Mouse (Mus musculus): ENCODE measurements around the gene Ltb4r1.
A peak's percentile ranks its signal among the peaks of the same experiment; 100 is the strongest.

The Ltb4r1 gene

DNA sequence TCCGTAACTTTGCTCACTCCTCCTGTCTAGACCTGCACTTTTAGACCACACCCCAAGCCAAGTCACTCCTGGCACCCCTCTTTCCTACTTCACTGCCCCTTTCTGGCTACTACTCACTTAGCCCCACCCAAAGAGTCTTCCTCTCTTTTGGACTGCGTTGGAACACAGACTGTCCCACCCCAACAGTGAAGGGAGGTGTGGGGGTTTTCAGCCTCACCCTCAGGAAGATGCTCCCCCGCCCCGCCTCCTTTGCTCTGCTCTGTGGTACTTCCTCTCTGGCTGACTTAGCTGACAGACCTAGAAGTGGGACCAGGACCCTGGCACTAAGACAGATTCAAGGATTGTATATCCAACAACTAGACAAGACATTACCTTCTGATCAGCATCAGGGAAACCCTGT is at the start of gene Ltb4r1:
Ltb4r1 (plus strand) TSS at position 267 of the 400 bp plus-strand sequence.
- no peak for DNase-seq

DNA sequence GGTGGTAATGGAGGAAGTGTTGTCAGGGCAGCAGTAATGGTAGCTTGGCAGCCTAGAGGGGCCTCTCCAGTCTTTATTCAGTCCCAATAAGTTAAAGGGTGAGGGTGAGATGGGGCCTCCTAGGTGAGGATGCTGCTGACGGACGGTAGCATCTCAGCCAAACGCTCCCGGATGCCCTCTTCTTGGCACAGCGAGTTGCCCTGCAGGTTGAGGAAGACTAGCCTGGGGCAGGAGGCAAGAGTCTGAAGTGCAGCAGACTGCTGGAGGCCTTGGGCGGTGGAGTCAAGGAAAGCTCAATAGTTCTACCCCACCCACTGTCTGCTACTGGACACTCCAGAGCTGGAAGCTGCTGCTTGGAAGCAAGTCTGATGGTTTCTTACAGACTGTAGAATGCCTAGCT is 49.5 kb upstream of the Ltb4r1 start:
- DNase-seq: peak; percentile 58 to 65

DNA sequence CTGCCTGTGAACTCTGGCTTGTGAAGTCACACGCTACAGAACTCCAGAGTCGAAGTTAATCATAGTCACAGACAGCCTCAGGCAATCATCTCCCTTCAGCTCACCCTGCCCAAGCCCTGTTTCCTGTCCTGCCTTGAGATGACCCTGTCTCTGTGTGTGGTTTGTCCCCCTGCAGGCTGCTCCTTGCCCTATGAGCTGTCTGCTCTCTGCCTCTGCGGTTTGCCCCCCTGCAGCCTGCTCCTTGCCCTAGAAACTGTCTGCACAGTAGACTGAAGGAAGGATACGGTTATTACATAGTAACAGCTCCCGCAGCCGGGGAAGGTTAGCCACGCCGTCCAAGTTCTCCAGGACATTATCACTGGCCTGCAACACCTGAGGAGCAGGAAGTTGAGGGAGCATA is 48.9 kb upstream of the Ltb4r1 start:
- DNase-seq: peak; percentile 79 to 83

DNA sequence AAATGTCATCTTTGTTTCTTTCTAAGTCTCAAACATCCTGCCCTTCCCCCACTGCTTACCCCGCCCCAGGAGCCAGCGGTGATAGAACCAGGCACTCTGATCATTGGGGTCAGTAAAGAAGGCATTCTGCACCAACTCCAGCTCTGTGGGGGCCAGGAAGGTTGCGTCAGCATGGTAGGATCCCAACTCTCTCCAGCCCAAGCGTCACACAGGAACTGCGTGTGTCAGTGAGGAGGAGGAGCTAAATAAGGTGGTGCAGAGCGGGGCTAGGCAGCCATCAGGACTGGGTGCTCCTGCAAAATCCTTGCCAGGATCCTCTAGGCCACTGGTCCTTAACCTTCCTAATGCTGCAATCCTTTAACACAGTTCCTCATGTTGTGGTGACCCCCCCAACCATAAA is 46.0 kb upstream of the Ltb4r1 start:
- no peak for DNase-seq

DNA sequence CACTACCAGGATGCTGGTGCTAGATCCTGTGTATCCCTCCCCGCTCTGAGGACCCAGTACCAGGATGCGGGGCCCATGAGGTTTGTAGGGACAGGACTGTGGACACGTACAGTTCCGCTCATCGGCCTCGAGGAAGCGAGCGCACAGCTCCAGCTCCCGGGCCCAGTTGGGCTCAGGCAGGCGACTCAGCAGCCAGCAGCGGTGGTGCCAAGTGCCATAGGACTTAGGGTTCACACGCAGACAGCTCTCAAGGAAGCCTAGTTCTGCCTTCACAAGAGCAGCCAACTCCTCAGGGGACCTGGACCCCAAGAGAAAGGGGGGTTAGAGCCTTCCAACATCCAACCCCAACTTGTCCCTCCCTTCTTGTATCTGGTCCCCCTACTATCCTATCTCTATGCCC is 45.1 kb upstream of the Ltb4r1 start:
- no peak for DNase-seq

DNA sequence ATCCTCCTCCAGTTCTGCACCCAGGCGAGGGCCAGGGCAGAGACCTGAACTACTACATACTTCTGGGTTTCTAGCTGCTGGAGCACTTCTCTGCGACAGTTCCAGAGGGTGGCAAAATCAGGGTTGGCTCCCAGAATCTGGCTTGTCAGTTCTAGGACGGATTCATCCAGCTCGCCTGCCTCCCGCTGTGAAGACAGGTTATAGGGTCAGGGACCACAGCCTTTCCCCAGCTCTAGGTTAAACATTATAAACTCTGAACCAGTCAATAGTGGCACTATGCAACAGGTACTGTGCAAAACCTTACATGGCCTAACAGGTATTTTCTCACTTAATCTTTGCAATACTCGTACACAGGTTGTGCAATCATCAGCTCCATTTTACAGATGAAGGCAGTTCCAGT is 44.7 kb upstream of the Ltb4r1 start:
- peak; percentile 69 to 70 for DNase-seq

DNA sequence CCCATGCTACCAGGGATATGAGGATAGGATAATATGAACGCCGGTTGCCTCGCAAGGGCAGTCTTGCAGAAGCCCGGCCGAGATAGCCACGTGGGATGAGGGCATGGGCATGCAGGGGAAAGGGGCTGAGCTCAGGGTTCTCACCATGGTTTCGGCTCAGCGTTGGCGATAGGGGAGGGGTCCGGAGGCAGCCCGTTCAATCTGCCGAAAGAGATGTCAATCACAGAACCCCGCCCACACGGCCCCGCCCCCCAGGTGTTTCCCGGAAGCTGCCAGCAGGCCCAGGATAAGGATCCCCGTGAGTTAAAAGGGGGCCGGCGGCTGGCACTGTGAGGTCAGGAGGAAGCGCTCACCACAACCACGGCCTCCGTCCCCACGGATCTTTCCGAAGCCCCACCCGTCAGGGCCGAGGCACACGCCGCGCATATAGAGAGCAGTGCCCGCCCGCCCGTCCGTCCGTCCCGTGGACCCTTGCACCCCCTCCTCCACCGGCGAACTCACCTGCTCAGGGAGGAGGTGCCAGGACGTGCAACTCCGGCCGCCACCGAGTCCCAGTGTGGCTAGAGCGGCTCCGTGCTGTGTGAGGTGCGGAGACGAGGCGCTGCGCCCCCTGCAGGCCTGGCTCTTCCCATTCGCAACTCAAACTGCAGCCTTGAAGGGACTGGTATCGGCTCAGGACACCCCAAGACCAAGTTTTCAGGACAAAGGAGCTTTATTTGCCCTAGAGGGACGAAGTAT is 43.9 kb upstream of the Ltb4r1 start, which contains the start of gene Rabggta:
Rabggta (minus strand) TSS at position 564 of the 738 bp plus-strand sequence.
- DNase-seq: peak; percentile 95 to 96

DNA sequence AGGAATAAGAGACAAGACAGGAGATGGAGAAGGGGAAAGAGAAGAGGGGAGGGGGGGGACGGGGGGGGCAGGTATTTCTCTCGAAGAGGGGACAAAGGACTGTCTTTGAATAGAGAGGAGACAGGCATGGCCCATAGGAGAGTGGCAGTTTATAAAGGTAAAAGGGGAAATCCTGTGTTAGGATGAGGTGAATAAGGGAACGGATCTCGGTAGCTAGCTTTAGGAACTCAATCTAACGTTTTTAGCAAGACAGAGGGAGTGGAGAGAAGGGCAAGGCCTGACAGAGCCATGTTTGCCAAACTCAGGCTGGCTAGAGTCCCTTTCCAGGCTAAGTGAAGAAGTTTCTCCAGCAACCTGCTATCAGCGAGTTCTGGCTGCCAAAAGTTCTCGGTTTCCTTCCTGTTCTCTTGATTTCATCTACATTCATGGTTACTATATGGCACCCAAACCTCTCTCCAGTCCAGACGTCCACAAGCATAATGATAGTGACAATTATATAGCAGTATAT is 43.3 kb upstream of the Ltb4r1 start:
- DNase-seq: no peak

DNA sequence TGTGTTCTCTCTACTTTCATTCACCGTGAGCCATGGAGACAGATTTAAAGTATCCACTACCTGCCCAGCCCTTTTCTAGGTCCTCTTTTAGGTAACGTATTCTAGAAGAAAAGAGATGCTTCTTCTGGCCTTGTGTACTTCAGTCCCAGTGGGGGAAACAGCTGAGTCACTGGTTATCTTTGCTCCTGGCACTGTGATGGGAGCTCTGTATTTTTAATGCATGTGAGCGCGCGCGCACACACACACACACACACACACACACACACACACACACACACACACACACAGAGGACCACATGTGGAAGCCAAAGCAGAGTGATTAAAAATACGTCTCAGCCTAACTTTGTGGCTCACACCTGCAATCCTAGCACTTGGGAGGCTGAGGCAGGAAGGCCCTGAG is 42.3 kb upstream of the Ltb4r1 start:
- no peak for DNase-seq

DNA sequence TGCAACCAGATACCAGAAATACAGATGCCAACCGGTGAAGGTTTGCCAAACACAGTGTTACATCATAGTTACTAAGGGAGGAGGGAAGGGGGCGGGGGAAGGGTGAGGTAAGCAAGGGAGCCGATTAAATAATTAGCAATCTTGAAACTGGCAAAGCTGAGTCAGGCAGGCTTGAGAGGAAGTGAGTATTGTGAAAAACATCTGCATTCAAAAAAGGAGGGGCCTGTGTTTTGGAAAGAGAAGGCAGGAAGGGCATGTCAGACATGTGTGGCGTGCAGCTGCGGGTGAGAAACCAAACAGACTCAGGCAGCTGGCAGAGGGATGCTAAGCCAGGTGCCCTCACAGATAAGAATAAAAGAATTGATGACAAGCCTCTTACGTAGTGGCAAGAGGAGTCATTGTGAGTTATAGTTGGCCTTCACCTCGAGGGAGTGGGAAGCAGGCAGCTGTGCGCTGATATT is 41.3 kb upstream of the Ltb4r1 start:
- DNase-seq: peak; percentile 57 to 58

DNA sequence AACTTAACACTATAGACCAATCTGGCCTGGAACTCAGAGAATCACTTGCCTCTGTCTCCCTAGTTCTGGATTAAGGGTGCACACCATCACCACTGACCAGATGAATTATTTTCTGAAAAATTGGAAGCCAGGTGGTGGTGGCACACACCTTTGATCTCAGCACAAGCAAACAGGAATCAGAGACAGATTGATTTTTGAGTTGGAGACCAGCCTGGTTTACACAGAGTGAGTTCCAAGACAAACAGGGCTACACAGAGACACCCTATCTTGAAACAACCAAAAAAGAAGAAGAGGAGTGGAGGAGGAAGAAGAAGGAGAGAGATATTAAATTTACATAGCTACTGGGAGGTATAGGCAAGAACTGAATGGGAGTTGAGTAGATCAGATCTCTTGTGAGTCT is 39.5 kb upstream of the Ltb4r1 start:
- DNase-seq: no peak

DNA sequence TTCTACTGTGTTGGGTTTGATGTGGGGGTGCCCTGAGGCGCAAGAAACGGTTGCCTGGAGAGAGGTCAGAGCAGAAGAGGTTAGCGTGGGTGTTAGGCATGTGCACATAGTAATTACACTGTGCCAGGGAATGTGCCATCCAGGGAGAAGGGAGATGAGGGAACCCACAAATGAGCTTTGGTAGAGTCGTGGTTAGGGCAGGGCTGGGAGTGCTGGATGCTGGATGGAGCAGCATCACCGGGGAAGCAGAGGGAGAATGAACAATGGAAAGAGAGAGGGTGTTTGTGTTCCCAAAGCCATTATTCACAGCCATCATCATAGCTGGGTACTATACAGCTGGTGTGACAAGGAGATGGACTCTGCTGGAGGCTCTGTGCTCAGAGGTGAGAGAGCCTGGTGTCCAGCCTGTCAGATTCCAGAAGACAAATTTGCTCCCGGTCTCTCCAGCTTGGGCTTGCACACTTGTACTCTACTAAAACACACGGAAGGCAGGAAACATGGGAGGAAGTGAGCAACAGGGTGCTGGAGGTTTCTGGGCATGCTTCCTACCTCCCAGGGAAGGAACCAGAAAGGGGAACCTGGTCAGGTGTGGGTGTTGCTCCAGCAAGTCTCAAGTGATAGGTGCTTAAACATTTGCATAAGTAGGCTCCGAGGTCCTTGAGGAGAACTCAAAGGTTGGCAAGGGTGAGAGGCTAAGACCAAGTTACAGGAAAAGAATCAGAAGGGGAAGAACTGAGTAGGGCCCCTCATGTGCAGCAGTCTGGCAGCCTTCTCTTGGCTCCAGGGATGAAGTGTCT is 37.7 kb upstream of the Ltb4r1 start:
- DNase-seq: no peak

DNA sequence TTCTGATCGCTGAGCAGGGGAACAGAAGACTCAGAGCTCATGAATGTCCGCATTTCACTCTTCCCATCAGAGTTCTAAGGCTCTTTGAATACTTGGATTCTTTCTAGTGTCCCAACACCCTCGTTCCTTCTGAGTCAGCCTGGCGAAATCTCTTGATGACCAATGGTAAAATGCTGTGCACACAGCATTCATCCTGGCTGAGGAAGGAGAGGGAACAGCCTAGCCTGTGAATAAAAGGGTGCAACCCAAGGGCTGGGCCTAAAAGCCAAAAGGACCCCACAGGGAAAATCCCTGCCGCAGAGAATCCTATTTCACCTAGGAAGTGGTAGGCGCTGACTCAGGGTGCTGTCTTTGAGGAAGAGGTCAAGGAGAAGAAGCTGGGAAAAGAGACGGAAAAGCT is 35.6 kb upstream of the Ltb4r1 start:
- DNase-seq: no peak

DNA sequence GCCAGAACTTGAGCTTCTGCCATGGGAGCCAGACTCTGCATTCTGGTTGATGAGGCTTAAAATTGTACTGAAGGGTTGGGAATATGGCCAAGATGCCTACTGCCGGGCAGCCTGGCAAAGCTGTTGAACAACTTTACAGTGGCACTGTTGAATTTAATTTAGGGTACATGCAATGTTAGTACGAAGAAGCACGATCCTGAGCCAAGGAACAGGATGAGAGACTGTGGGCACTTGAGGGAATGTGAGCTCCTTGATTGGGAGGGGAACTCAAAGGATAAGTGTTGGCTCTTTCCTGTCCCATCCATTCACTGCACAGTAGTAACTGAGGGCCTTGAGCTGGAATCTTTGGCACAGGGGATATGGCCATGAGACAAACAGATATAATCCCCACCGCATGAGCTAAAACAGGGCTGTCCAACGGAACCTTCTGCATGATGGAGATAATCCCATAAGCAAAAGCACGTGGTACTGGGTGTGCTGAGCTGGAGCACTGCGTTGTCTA is 35.2 kb upstream of the Ltb4r1 start:
- no peak for DNase-seq

DNA sequence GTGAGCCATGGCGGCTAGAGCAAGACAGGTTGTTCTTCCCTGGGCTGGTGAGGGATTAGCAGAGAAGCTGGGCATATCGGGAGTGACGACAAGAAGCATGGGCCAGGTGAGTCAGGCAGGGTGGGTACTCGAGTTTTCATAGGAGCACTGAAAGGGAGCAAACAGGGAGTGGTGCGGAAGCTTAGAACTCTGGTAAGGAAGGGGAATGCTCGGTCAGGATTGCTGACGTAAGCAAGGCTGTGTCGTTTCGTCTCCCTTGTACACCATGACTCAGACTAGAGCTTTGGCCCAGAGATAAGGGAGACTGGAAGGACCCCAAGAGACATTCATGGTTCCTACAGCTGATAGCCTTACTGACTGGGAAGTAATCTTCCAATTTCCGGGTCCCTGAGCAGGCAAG is 31.9 kb upstream of the Ltb4r1 start:
- no peak for DNase-seq

DNA sequence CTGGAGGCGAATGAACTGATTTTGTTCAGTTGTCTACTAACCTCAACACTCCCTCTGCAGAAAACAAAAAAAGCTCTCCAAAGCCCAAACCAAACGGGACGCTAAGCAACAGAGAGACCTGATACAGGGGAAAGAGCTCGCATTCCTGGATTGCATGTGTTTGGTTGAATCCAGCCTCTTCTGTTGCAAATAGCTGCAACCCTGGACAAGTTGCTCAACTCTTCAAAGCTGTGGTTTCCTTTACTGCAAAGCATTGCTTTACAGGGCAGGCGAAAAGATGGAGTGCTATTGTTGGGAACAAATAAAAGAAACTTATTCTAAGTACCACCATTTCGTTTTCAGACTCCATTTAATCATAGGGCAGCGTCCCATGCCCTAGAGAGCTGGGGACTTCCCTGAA is 30.9 kb upstream of the Ltb4r1 start:
- DNase-seq: no peak

DNA sequence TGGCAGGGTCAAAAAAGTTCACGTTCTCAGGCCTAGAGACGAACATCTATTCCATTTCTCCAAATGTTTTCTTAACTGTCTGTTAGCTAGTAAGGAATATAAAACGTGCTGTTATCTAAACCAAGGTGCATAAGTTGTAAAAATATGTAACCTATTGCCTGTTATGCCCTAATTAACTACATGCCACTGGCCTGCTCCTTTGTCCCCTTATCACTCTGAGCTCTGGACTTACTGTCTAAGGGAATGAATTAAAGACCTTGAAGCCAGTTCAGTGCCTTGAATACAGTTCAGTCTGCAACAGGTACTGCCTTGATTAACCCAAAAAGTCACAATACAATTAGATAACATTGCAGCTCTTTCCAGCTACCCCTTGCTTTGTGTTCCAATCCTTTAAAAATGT is 30.4 kb upstream of the Ltb4r1 start:
- no peak for DNase-seq

DNA sequence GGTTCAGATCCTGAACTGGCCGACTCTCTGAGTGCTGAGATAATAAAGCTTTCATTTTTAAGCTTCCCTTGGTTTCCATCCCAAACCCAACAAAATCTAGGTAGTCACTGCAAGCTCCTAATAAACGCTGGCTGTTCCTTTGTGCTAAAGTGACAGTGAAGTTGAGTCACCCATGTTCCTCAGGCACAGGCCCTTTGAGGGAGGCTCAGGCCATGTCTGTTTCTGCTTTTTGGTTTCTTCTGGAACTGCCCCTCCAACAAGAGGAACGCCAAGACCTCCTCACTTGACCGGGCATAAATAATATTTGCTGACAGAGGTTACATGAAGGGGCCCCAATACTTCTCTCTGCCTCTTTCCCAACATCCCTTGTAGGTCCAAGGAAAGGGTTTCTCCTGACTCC is 30.0 kb upstream of the Ltb4r1 start:
- DNase-seq: no peak

DNA sequence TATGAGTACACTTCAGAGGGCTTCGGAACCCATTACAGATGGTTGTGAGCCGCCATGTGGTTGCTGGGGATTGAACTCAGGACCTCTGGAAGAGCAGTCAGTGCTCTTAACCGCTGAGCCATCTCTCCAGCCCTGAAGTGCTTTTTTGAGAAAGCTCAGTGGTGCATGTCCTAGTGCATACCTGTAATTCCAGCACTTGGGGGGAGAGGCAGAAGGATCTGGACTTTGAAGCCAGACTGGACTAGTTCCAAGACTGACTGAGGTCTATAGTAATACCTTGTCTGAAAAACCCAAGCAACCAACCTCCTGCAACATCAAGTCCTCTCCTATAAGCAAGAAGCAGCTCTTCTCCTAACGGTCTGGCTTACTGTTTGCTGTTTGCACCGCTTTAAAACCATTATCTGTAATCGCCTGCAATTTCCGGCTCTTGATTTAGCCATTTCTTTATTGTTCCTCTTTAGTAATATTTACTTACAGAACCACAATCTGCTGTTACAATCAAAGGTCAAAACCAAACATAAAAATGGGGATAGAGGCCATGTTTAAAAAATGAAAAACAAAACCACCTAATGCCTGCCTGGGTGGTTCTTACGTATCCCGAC is 28.6 kb upstream of the Ltb4r1 start:
- DNase-seq: peak; percentile 64 to 83

DNA sequence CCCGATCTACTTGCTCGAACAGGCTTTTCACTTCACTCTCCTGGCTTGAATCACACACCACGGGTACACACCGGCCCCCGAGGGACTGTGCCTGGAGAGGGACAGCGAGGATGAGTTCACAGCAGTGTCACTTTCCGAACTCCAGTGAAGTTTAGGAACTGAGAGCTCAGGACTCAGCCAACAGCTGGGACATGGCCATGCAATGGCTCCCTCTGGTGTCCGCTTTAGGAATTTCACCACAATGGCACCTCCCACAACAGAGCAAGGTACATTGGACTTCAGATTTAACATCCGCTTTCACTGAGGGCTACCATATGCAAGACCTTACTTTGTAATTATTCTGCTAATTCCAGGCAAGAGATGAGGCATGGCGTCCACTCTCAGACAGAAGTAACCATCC is 22.1 kb upstream of the Ltb4r1 start:
- peak; percentile 84 to 94 for DNase-seq

DNA sequence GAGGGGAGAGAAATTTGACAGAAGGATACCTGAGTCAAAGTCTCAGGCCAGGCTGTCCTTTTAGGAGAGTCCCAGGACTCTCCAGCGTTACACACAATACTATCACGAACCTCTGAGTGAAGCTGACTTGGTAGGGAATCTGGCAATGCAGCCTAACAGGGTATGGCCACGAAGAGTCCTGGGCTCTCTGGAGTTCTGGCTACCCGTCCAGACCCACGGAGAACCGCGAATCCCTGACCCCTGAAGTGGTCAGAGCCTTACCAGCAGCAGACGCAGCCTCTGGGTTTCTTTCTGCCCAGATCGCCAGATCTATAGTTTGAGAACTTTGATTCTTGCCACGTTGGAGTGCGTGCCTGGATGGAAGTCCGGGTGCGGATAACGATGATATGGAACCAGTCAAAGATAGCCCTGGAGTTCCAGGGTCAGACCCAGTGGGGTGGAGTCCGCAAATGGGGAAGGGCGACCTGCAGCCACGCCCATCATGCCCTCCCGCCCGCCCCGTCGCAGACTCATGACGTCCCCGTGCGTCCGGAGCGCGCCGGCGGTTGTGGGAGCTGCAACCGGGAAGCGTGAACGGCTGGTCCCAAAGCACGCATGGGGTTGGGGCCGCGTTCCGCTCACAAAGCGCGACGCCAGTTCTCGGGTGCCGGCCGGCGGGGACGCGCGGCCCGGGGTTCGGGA is 20.4 kb upstream of the Ltb4r1 start, which contains the start of the genes Dhrs1 and Nop9:
Dhrs1 (minus strand) TSS at position 511 of the 681 bp plus-strand sequence.
Nop9 (plus strand) TSS at position 514 of the 681 bp plus-strand sequence.
- DNase-seq: peak; percentile 81 to 86

DNA sequence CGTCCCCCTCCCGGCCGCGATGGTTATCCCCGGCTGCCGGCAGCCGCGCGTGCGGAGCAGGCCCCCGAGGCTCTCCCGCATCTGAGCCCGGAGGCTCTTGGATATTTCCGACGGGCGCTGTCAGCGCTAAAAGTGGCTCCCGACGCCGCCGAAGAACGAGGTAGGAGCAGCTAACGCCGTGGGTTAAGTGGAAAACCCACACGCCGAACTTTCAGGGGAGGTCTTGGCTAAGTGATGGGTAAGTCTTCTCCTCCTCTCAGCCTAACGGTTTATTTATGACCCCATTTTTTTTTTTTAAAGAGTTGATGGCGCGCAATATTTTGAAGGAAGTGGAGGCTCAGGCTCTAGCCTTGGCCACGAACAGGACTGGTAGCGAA is 19.9 kb upstream of the Ltb4r1 start:
- DNase-seq: no peak
